ENCODE assay signal across 8 mouse cellular contexts in the genomic region with DNA sequence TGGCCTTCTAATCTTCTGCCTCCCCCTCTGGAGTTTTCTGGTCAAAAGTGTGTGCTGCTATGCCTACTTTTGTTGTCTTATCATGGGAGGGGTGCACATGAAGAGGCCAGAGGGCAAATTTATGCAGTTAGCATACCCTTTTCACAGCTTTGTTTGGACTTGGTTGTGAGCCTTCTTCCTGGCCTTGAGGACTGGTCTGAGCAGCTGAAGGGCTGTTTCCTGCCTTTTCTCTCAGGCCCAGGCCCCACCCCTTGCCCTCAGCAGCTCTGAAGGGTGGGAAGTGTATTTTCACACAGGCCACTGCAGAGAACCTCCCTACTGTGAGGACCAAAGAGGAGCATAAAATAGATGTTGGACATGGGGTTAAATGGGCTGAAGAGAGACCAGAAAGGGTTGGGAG. TPM values are rescaled to one million over a fixed set of nuclear protein-coding genes. Genes with fewer than 3 reads are reported as not detected.
A peak's percentile ranks its signal among the peaks of the same experiment; 100 is the strongest.
DNase-seq lines count a peak whose midpoint lies in the region; ATAC-seq lines count a peak whose summit lies in the region.

No protein-coding gene starts in this region.

- no peak overlapping the region for H3K9ac ChIP-seq in heart, embryonic 11.5 days (ENCODE audit: low read depth, low read length)

- no peak overlapping the region; the same call in 1 of the 2 replicates for H3K4me2 ChIP-seq in heart, embryonic 11.5 days

- H3K27me3 ChIP-seq in heart, embryonic 11.5 days (ENCODE audit: control insufficient read depth, insufficient read depth, low read length): peaks cover 62% of the 10 kb centered on the region

- no peak overlapping the region for H3K27ac ChIP-seq in heart, embryonic 11.5 days (ENCODE audit: low read depth, low read length)

- no peak overlapping the region for H3K4me3 ChIP-seq in heart, embryonic 11.5 days (ENCODE audit: low read depth, low read length)

- H3K36me3 ChIP-seq in heart, embryonic 11.5 days (ENCODE audit: control insufficient read depth, insufficient read depth, low read length): no peaks in the 10 kb centered on the region

- H3K4me1 ChIP-seq in heart, embryonic 11.5 days (ENCODE audit: control insufficient read depth, insufficient read depth, low read length): peaks cover 23% of the 10 kb centered on the region

- DNase-seq in heart, adult 11 months: peak; percentile 96
- peak; percentile 47 for DNase-seq in thymus, postnatal 14 days
- DNase-seq in thymus, adult 18-20 months: no peak
- peak; percentile 55 to 73 for DNase-seq in kidney, postnatal 25 days
- peak; percentile 29 to 37 for DNase-seq in natural killer cell, adult 2 months (ENCODE audit: low spot score in 2 of 2)
- DNase-seq in layer of hippocampus, adult 11-12 months (ENCODE audit: low spot score): no peak
- DNase-seq in layer of hippocampus, postnatal 14 days (ENCODE audit: low spot score in 2 of 2): no peak

- no peaks in the 10 kb centered on the region for H3K9me3 ChIP-seq in heart, embryonic 11.5 days (replicated peaks; ENCODE audit: control insufficient read depth, low read length)

- ATAC-seq in heart, embryonic 11.5 days (replicated peaks; ENCODE audit: insufficient number of reproducible peaks, low FRiP score, low TSS enrichment): no peak

RNA-seq across cellular contexts. Expression of a gene that starts 1.5 kb away (rescaled TPM):
- 4.9 and 5.3 TPM in 2 replicates for polyA plus RNA-seq in heart, embryonic 11.5 days (2014; fragmentation: Nextera tagmentation; extraction: Ambion mirVana)
- 1 to 10 TPM; 7.1 to 7.7 TPM for total RNA-seq in layer of hippocampus, postnatal 14 days (2021)

RNA-seq across cellular contexts. Expression of a gene that starts 6.0 kb away (rescaled TPM):
- 0.63 and 0.65 TPM in 2 replicates for polyA plus RNA-seq in heart, embryonic 11.5 days (2014; fragmentation: Nextera tagmentation; extraction: Ambion mirVana)
- 100 to 1,000 TPM; 268 to 281 TPM for total RNA-seq in layer of hippocampus, postnatal 14 days (2021)

RNA-seq across cellular contexts. Expression of a gene that starts 11.5 kb away (rescaled TPM):
- polyA plus RNA-seq in heart, embryonic 11.5 days (2014; fragmentation: Nextera tagmentation; extraction: Ambion mirVana): 0.61 and 0.89 TPM in 2 replicates
- 1 to 10 TPM; 2.6 to 3.0 TPM for total RNA-seq in layer of hippocampus, postnatal 14 days (2021)

RNA-seq across cellular contexts. Expression of a gene that starts 24.0 kb away (rescaled TPM):
- polyA plus RNA-seq in heart, embryonic 11.5 days (2014; fragmentation: Nextera tagmentation; extraction: Ambion mirVana): 1.4 and 1.8 TPM in 2 replicates
- total RNA-seq in layer of hippocampus, postnatal 14 days (2021): under 1 TPM; 0.23 to 0.48 TPM

RNA-seq across cellular contexts. Expression of a gene that starts 48.0 kb away (rescaled TPM):
- 0.83 and 1.2 TPM in 2 replicates for polyA plus RNA-seq in heart, embryonic 11.5 days (2014; fragmentation: Nextera tagmentation; extraction: Ambion mirVana)
- total RNA-seq in layer of hippocampus, postnatal 14 days (2021): 10 to 100 TPM; 83.1 to 86.4 TPM

Comparison
In these comparisons a context has a peak if more than half of its experiments do, and no peak if none do; other contexts are left out.
1. DNase-seq: peak in heart, adult 11 months (single experiment), thymus, postnatal 14 days (single experiment), kidney, postnatal 25 days (2 of 2) and natural killer cell, adult 2 months (2 of 2); none in thymus, adult 18-20 months (0 of 2), layer of hippocampus, adult 11-12 months (single experiment) and layer of hippocampus, postnatal 14 days (0 of 2).